14 mouse cellular contexts compared by ENCODE assay signal in genomic region chr9:110206437-110206836, GRCm38 (mm10). TPM values are rescaled to one million over a fixed set of nuclear protein-coding genes. Genes with fewer than 3 reads are reported as not detected.
DNase-seq lines count a peak whose midpoint lies in the region; ATAC-seq lines count a peak whose summit lies in the region.
"Had no signal": no experiment of that assay in that cellular context is flagged by ENCODE, and none has a peak within 500 bp of the region (broad histone marks: within the 10 kb centered on the region; RNA-seq: fewer than 3 reads in every experiment).

No protein-coding gene starts in this region.

- peaks cover 81% of the 10 kb centered on the region for H3K36me3 ChIP-seq in neural tube, embryonic 13.5 days
- H3K36me3 ChIP-seq in forebrain, embryonic 16.5 days (ENCODE audit: control insufficient read depth, insufficient read depth), result peaks cover 31% of the 10 kb centered on the region
- peaks cover 77% of the 10 kb centered on the region for H3K36me3 ChIP-seq in midbrain, embryonic 12.5 days
- H3K36me3 ChIP-seq in heart, embryonic 10.5 days, result peaks cover 91% of the 10 kb centered on the region

- H3K4me3 ChIP-seq in neural tube, embryonic 13.5 days, result no peak overlapping the region
- no peak overlapping the region for H3K4me3 ChIP-seq in forebrain, embryonic 16.5 days (replicated peaks; ENCODE audit: low read length)
- no peak overlapping the region for H3K4me3 ChIP-seq in midbrain, embryonic 12.5 days
- no peak overlapping the region for H3K4me3 ChIP-seq in heart, embryonic 10.5 days
- H3K4me3 ChIP-seq: liver, embryonic 12.5 days; lung, embryonic 15.5 days; myocyte had no signal

- peaks cover 23% of the 10 kb centered on the region for H3K4me1 ChIP-seq in neural tube, embryonic 13.5 days (replicated peaks)
- peaks cover 27% of the 10 kb centered on the region for H3K4me1 ChIP-seq in forebrain, embryonic 16.5 days (replicated peaks; ENCODE audit: control insufficient read depth, insufficient read depth, low read length)
- H3K4me1 ChIP-seq in midbrain, embryonic 12.5 days, result peaks cover 18% of the 10 kb centered on the region
- H3K4me1 ChIP-seq in heart, embryonic 10.5 days, result peaks cover 13% of the 10 kb centered on the region
- H3K4me1 ChIP-seq: liver, embryonic 12.5 days; lung, embryonic 15.5 days had no signal

- peak overlapping the region; percentile 83; the same call in 1 of the 2 replicates for H3K27ac ChIP-seq in neural tube, embryonic 13.5 days (replicated peaks)
- peak overlapping the region; percentile 86 for H3K27ac ChIP-seq in forebrain, embryonic 16.5 days (ENCODE audit: low read length)
- peak overlapping the region; percentile 80; the same call in 1 of the 2 replicates for H3K27ac ChIP-seq in midbrain, embryonic 12.5 days (replicated peaks)
- no peak overlapping the region for H3K27ac ChIP-seq in heart, embryonic 10.5 days
- H3K27ac ChIP-seq: kidney, postnatal 0 days; liver, embryonic 12.5 days; lung, embryonic 15.5 days had no signal

- no peak for ATAC-seq in neural tube, embryonic 13.5 days (ENCODE audit: low read depth)
- ATAC-seq in forebrain, embryonic 16.5 days, result no peak
- ATAC-seq in midbrain, embryonic 12.5 days (ENCODE audit: low FRiP score, low read depth), result no peak
- ATAC-seq: inflammation-experienced regulatory T-cells, adult 6 months; liver, embryonic 12.5 days had no signal

- WGBS in neural tube, embryonic 13.5 days, result 68% methylated on average over 2 of the region's 2 CpGs
- WGBS in forebrain, embryonic 16.5 days, result 13% methylated on average over 2 of the region's 2 CpGs
- WGBS in midbrain, embryonic 12.5 days, result 78% methylated on average over 2 of the region's 2 CpGs
- 94% methylated on average over 2 of the region's 2 CpGs for WGBS in heart, embryonic 10.5 days

- no peak for DNase-seq in neural tube, embryonic 10.5 days (ENCODE audit: extremely low spot score, low spot score)
- no peak for DNase-seq in spleen, postnatal 4 days (ENCODE audit: low spot score in 2 of 2)
- DNase-seq in adrenal gland, postnatal 25 days, result no peak
- DNase-seq in heart, embryonic 10.5 days (ENCODE audit: low spot score), result no peak
- no peak for DNase-seq in adrenal gland, postnatal 14 days
- DNase-seq: adrenal gland, adult 2 months had no signal

- H3K9ac ChIP-seq in neural tube, embryonic 13.5 days, result no peak overlapping the region
- H3K9ac ChIP-seq in forebrain, embryonic 16.5 days (replicated peaks; ENCODE audit: low read depth, low read length), result no peak overlapping the region
- no peak overlapping the region for H3K9ac ChIP-seq in midbrain, embryonic 12.5 days (replicated peaks)
- H3K9ac ChIP-seq: liver, embryonic 12.5 days; lung, embryonic 15.5 days had no signal

- no peaks in the 10 kb centered on the region for H3K27me3 ChIP-seq in neural tube, embryonic 13.5 days
- no peaks in the 10 kb centered on the region for H3K27me3 ChIP-seq in forebrain, embryonic 16.5 days (replicated peaks; ENCODE audit: control insufficient read depth, insufficient read depth, low read length)
- H3K27me3 ChIP-seq in midbrain, embryonic 12.5 days, result no peaks in the 10 kb centered on the region
- no peaks in the 10 kb centered on the region for H3K27me3 ChIP-seq in heart, embryonic 10.5 days (ENCODE audit: insufficient read depth, poor library complexity, severe bottlenecking)
- H3K27me3 ChIP-seq: liver, embryonic 12.5 days; lung, embryonic 15.5 days had no signal

- H3K9me3 ChIP-seq in neural tube, embryonic 13.5 days, result no peaks in the 10 kb centered on the region
- no peaks in the 10 kb centered on the region for H3K9me3 ChIP-seq in forebrain, embryonic 16.5 days (ENCODE audit: control insufficient read depth, low read length)
- H3K9me3 ChIP-seq in midbrain, embryonic 12.5 days, result no peaks in the 10 kb centered on the region
- H3K9me3 ChIP-seq in heart, embryonic 10.5 days, result no peaks in the 10 kb centered on the region
- H3K9me3 ChIP-seq: liver, embryonic 12.5 days; lung, embryonic 15.5 days had no signal

- no peak overlapping the region for H3K4me2 ChIP-seq in neural tube, embryonic 13.5 days
- H3K4me2 ChIP-seq in forebrain, embryonic 16.5 days (ENCODE audit: low read length), result no peak overlapping the region
- no peak overlapping the region for H3K4me2 ChIP-seq in midbrain, embryonic 12.5 days (replicated peaks)
- H3K4me2 ChIP-seq: liver, embryonic 12.5 days; lung, embryonic 15.5 days had no signal

RNA-seq across cellular contexts. Expression of gene Cspg5, which starts 37.1 kb away (rescaled TPM):
- 66.5 and 71.1 TPM in 2 replicates for polyA plus RNA-seq in neural tube, embryonic 13.5 days (2015; fragmentation: Nextera tagmentation; extraction: Ambion mirVana)
- polyA plus RNA-seq in forebrain, embryonic 16.5 days (2015; fragmentation: Nextera tagmentation; extraction: Ambion mirVana), result 98.9 and 115 TPM in 2 replicates
- polyA plus RNA-seq in midbrain, embryonic 12.5 days (2016; fragmentation: Nextera tagmentation; extraction: Ambion mirVana), result 25.3 and 31.3 TPM in 2 replicates
- 23.1 and 26.6 TPM in 2 replicates for total RNA-seq in adrenal gland, postnatal 25 days (2021)
- 0.24 and 0.65 TPM in 2 replicates for polyA plus RNA-seq in heart, embryonic 10.5 days (2016; fragmentation: Nextera tagmentation; extraction: Ambion mirVana)
- 14.2 and 17.2 TPM in 2 replicates for total RNA-seq in adrenal gland, postnatal 14 days (2021)

Comparison
In these comparisons a context has a peak if more than half of its experiments do, and no peak if none do; other contexts are left out.
1. RNA of gene Cspg5, which starts 37.1 kb away (polyA plus RNA-seq): 98.9 to 115 TPM in forebrain, embryonic 16.5 days, 66.5 to 71.1 TPM in neural tube, embryonic 13.5 days and 25.3 to 31.3 TPM in midbrain, embryonic 12.5 days; 0.24 to 0.65 TPM in heart, embryonic 10.5 days; every median in the first group is over 10 times any median in the second.